Mouse (Mus musculus) CH12.LX (cell line): Measurements from ENCODE around the gene Tpm4. TPM values are rescaled to one million over a fixed set of nuclear protein-coding genes. Genes with fewer than 3 reads are reported as not detected.

Experiments
- DNase-seq: peaks from one replicate; pipeline ENCODE4 v3.0.0-alpha.2; 2013; ENCODE audit errors: extremely low read depth
- H3K27ac ChIP-seq: 2 replicates; pipeline ENCODE4 v1.5.1; 2012; ENCODE audit warnings: low read depth, mild to moderate bottlenecking, control low read depth, moderate library complexity; ENCODE audit not compliant: insufficient read depth
- H3K27me3 ChIP-seq: replicated peaks from 2 replicates; pipeline ENCODE3; 2012; ENCODE audit warnings: inconsistent platforms
- H3K36me3 ChIP-seq, 2 experiments: replicated peaks in 1 of 2; 2 replicates each; pipeline versions ENCODE3 to v1.6.1; 2012; ENCODE audit warnings: inconsistent platforms in 1 of 2, low read length in 1 of 2, mild to moderate bottlenecking in 1 of 2, mixed read lengths in 1 of 2, moderate library complexity in 1 of 2; ENCODE audit not compliant: control insufficient read depth in 1 of 2, insufficient read depth in 1 of 2
- H3K4me1 ChIP-seq, 2 experiments: 2 replicates each; pipeline ENCODE4 v1.6.1; 2012; ENCODE audit warnings: inconsistent platforms in 1 of 2, moderate library complexity in 1 of 2; ENCODE audit not compliant: insufficient read depth in 2 of 2, control insufficient read depth in 1 of 2
- H3K4me2 ChIP-seq: 2 replicates; pipeline ENCODE4 v1.6.1; 2012; ENCODE audit warnings: low read depth, mild to moderate bottlenecking, control low read depth; ENCODE audit not compliant: poor library complexity, insufficient read depth, severe bottlenecking
- H3K4me3 ChIP-seq, 3 experiments: fragments of 150-350 bp in 1 of 3; sonication (generic) in 1 of 3; replicated peaks in 1 of 3; 2 replicates each; pipeline versions ENCODE3 to v1.5.1; 2011 to 2012; ENCODE audit warnings: low read depth in 2 of 3, low read length in 2 of 3, mild to moderate bottlenecking in 2 of 3, moderate library complexity in 2 of 3, control low read depth in 1 of 3, improper control_type of control experiment in 1 of 3, inconsistent platforms in 1 of 3, mixed read lengths in 1 of 3; ENCODE audit not compliant: poor library complexity in 1 of 3
- H3K79me2 ChIP-seq: replicated peaks from 2 replicates; pipeline ENCODE4 v1.6.1; 2012; ENCODE audit warnings: mild to moderate bottlenecking, moderate library complexity; ENCODE audit not compliant: control insufficient read depth, poor library complexity, insufficient read depth, severe bottlenecking; ENCODE audit errors: extremely low read depth
- H3K9ac ChIP-seq: 2 replicates; pipeline ENCODE4 v1.6.1; 2012; ENCODE audit warnings: low read depth, mild to moderate bottlenecking, control low read depth, moderate library complexity; ENCODE audit not compliant: insufficient read depth
- H3K9me3 ChIP-seq: replicated peaks from 2 replicates; pipeline ENCODE3; 2012; ENCODE audit warnings: low read length, inconsistent platforms, mixed read lengths
- BHLHE40 ChIP-seq: IDR thresholded peaks from 2 replicates; pipeline ENCODE4 v1.6.1; 2011; ENCODE audit warnings: mild to moderate bottlenecking, low read depth, low read length, improper control_type of control experiment
- CTCF ChIP-seq, 2 experiments: IDR thresholded peaks in 1 of 2; conservative IDR thresholded peaks in 1 of 2; 2 replicates each; pipeline ENCODE4 v1.5.1; 2011 to 2012; ENCODE audit warnings: low read depth in 2 of 2, low read length in 2 of 2, improper control_type of control experiment in 1 of 2, inconsistent platforms in 1 of 2, mild to moderate bottlenecking in 1 of 2, moderate library complexity in 1 of 2
- E2F4 ChIP-seq: IDR thresholded peaks from 2 replicates; pipeline ENCODE4 v1.6.1; 2011; ENCODE audit warnings: low read depth, low read length, improper control_type of control experiment; ENCODE audit not compliant: insufficient replicate concordance
- ELF1 ChIP-seq: IDR thresholded peaks from 2 replicates; pipeline ENCODE4 v1.6.1; 2014; ENCODE audit warnings: low read depth, mild to moderate bottlenecking, inconsistent platforms, low read length, improper control_type of control experiment
- ETS1 ChIP-seq: conservative IDR thresholded peaks from 2 replicates; pipeline ENCODE4 v1.6.1; 2012; ENCODE audit warnings: low read depth, mild to moderate bottlenecking, inconsistent platforms, low read length, improper control_type of control experiment, moderate library complexity
- GABPA ChIP-seq: IDR thresholded peaks from 2 replicates; pipeline ENCODE4 v1.6.1; 2012; ENCODE audit warnings: low read depth, low read length, improper control_type of control experiment, inconsistent platforms; ENCODE audit not compliant: insufficient replicate concordance
- KAT2A ChIP-seq: IDR thresholded peaks from 2 replicates; pipeline ENCODE4 v1.6.1; 2012; ENCODE audit warnings: low read length, improper control_type of control experiment, inconsistent platforms; ENCODE audit not compliant: insufficient replicate concordance
- MAFK ChIP-seq: IDR thresholded peaks from 2 replicates; pipeline ENCODE4 v1.6.1; 2011; ENCODE audit warnings: low read length, improper control_type of control experiment; ENCODE audit not compliant: insufficient replicate concordance
- MAX ChIP-seq: IDR thresholded peaks from 2 replicates; pipeline ENCODE4 v1.6.1; 2011; ENCODE audit warnings: low read length, improper control_type of control experiment
- MYC ChIP-seq: IDR thresholded peaks from 2 replicates; pipeline ENCODE4 v1.6.1; 2011; ENCODE audit warnings: low read depth, mild to moderate bottlenecking, improper control_type of control experiment, low read length
- NRF1 ChIP-seq: IDR thresholded peaks from 2 replicates; pipeline ENCODE4 v1.6.1; 2014; ENCODE audit warnings: low read depth, mild to moderate bottlenecking, inconsistent platforms, low read length, improper control_type of control experiment, moderate library complexity
- POLR2A ChIP-seq: IDR thresholded peaks from 2 replicates; pipeline ENCODE4 v1.6.1; 2011; ENCODE audit warnings: low read depth, mild to moderate bottlenecking, improper control_type of control experiment, low read length
- RAD21 ChIP-seq: IDR thresholded peaks from 2 replicates; pipeline ENCODE4 v1.6.1; 2011; ENCODE audit warnings: low read depth, mild to moderate bottlenecking, low read length, improper control_type of control experiment, moderate library complexity
- TBP ChIP-seq: conservative IDR thresholded peaks from 2 replicates; pipeline ENCODE4 v1.6.1; 2011; ENCODE audit warnings: low read depth, low read length, improper control_type of control experiment
- ZC3H11A ChIP-seq: IDR thresholded peaks from 2 replicates; pipeline ENCODE4 v1.6.1; 2012; ENCODE audit warnings: low read depth, mild to moderate bottlenecking, inconsistent platforms, low read length, improper control_type of control experiment
- ZNF384 ChIP-seq: IDR thresholded peaks from 2 replicates; pipeline ENCODE4 v1.6.1; 2012; ENCODE audit warnings: low read depth, low read length, improper control_type of control experiment, inconsistent platforms
- dilution Hi-C: fragments of 300-500 bp; cut with MboI; formaldehyde crosslinking; loops from 2 replicates; pipeline ENCODE4 v1.14.3; 2020; ENCODE audit warnings: low sequenced_read_pairs; ENCODE audit not compliant: extremely low pct_unique_long_range_greater_than_20kb, extremely low pct_ligation_motif_present
- in situ Hi-C: fragments of 300-500 bp; cut with MboI; formaldehyde crosslinking; loops from 3 replicates; pipeline ENCODE4 v1.14.3; 2019; ENCODE audit warnings: low sequenced_read_pairs, low pct_ligation_motif_present, low pct_unique_long_range_greater_than_20kb, mixed read lengths
- polyA plus RNA-seq: library from polyadenylated mRNA; unstranded; fragments of >175 nt; gene quantifications from 2 replicates; pipeline ENCODE4 v1.2.1, GENCODE M21; 2012; ENCODE audit warnings: low read depth; ENCODE audit not compliant: insufficient read length
- total RNA-seq, 2 experiments: library from RNA; depleted of rRNA; stranded (reverse); fragments of 300-350 nt in 1 of 2; fragments of >200 nt in 1 of 2; gene quantifications; 2 replicates each; pipeline ENCODE4 v1.2.3; 2012 to 2014

Gene Tpm4
- total and polyA plus RNA-seq, 3 experiments, result 96.2 to 284 (median 203) TPM

GRCm38 (mm10) chr8:72158096-72158495 lies 23.3 kb downstream of the Tpm4 start:
- dilution Hi-C loops (no loop called here), in situ Hi-C loops (no loop called here)
- Histone ChIP-seq H3K4me3 (no peak overlapping the region), H3K4me2 (no peak overlapping the region), H3K27ac (no peak overlapping the region), H3K4me1 (peaks cover 14 to 42% of the 10 kb centered on the region in 2 experiments), H3K27me3 (no peaks in the 10 kb centered on the region), H3K9ac (no peak overlapping the region), H3K79me2 (peaks cover 53% of the 10 kb centered on the region), H3K9me3 (no peaks in the 10 kb centered on the region), H3K36me3 (peaks cover 4 to 48% of the 10 kb centered on the region in 2 experiments)
- DNase-seq, result no peak
- TF ChIP-seq MAFK, result no peak

- no peak for DNase-seq
- TF ChIP-seq ELF1 (no peak), POLR2A (no peak), BHLHE40 (no peak), ZNF384 (no peak), ETS1 (no peak)
- TF ChIP-seq, all 38 proteins: peak for 0
- peak overlapping the region; percentile 18; the same call in 1 of the 2 replicates for H3K9ac ChIP-seq
- H3K79me2 ChIP-seq, result peaks cover 57% of the 10 kb centered on the region
- H3K9me3 ChIP-seq, result no peaks in the 10 kb centered on the region
- no peak overlapping the region for H3K4me3 ChIP-seq
- H3K27me3 ChIP-seq, result no peaks in the 10 kb centered on the region
- no peak overlapping the region for H3K27ac ChIP-seq
- in situ Hi-C loops, result no loop called here
- dilution Hi-C loops, result no loop called here
- peaks cover 14 to 47% of the 10 kb centered on the region in 2 experiments for H3K4me1 ChIP-seq
- peaks cover 4 to 48% of the 10 kb centered on the region in 2 experiments for H3K36me3 ChIP-seq
- H3K4me2 ChIP-seq, result no peak overlapping the region; the same call in 1 of the 2 replicates
Observed at GRCm38 (mm10) chr8:72158726-72159125, 24.0 kb downstream of the Tpm4 start.

- peaks cover 12 to 48% of the 10 kb centered on the region in 2 experiments for H3K36me3 ChIP-seq
- in situ Hi-C loops (no loop called here), dilution Hi-C loops (no loop called here)
- peaks cover 69% of the 10 kb centered on the region for H3K79me2 ChIP-seq
- peak overlapping the region; percentile 60 for H3K9ac ChIP-seq
- DNase-seq, result peak; percentile 52
- no peaks in the 10 kb centered on the region for H3K9me3 ChIP-seq
- H3K4me1 ChIP-seq, result peaks cover 14 to 44% of the 10 kb centered on the region in 2 experiments
- H3K27ac ChIP-seq, result no peak overlapping the region
- H3K4me3 ChIP-seq, result peak overlapping the region; percentile 50 to 59 (median 53)
- no peaks in the 10 kb centered on the region for H3K27me3 ChIP-seq
- TF ChIP-seq CTCF (conservative IDR thresholded peaks at IDR 0.05 in 1 of 2, IDR thresholded peaks at IDR 0.05 in 1 of 2; ENCODE audit: low read depth in 2 of 2, low read length in 2 of 2), result peak in 1 of 2 experiments; percentile 55; a peak in 2 of 4 replicates
- TF ChIP-seq TBP, result 0 out of 2 replicates have a peak, but pooled peaks have one; percentile 6
- TF ChIP-seq E2F4, result 0 out of 2 replicates have a peak, but pooled peaks have one; percentile 8
- peak; percentile 18; the same call in 1 of the 2 replicates for TF ChIP-seq NRF1
- TF ChIP-seq MAX, result peak; percentile 59; the same call in 1 of the 2 replicates
- no peak for TF ChIP-seq ZC3H11A
- peak; percentile 7 for TF ChIP-seq RAD21
- peak; percentile 81 for TF ChIP-seq MYC
- TF ChIP-seq GABPA, result no peak
- TF ChIP-seq KAT2A, result no peak
- H3K4me2 ChIP-seq, result peak overlapping the region; percentile 67
Observed at GRCm38 (mm10) chr8:72160007-72160406, 25.2 kb downstream of the Tpm4 start.
